Comparison of ENCODE assay signal across 19 mouse cellular contexts in genomic region chr13:12103017-12103416, GRCm38 (mm10). TPM values are rescaled to one million over a fixed set of nuclear protein-coding genes. Genes with fewer than 3 reads are reported as not detected.
DNase-seq lines count a peak whose midpoint lies in the region; ATAC-seq and TF ChIP-seq lines count a peak whose summit lies in the region.
"Had no signal": no experiment of that assay in that cellular context is flagged by ENCODE, and none has a peak within 500 bp of the region (broad histone marks: within the 10 kb centered on the region; RNA-seq: fewer than 3 reads in every experiment).

No protein-coding gene starts in this region.

- no peak for TF ChIP-seq CTCF in cerebellum, adult 2 months (IDR thresholded peaks at IDR 0.05; ENCODE audit: borderline replicate concordance, insufficient read depth, low read depth, low read length)

- peak overlapping the region; percentile 91 for H3K4me3 ChIP-seq in heart, embryonic 10.5 days
- H3K4me3 ChIP-seq in hindbrain, embryonic 14.5 days (replicated peaks; ENCODE audit: low read length): no peak overlapping the region
- no peak overlapping the region for H3K4me3 ChIP-seq in hindbrain, embryonic 11.5 days (ENCODE audit: low read depth, low read length)
- peak overlapping the region; percentile 31 for H3K4me3 ChIP-seq in cerebellum, adult 2 months (replicated peaks; ENCODE audit: insufficient read depth, low read depth, low read length)
- no peak overlapping the region for H3K4me3 ChIP-seq in forebrain, embryonic 11.5 days (ENCODE audit: low read depth, low read length)
- H3K4me3 ChIP-seq: embryonic facial prominence, embryonic 12.5 days; limb, embryonic 12.5 days; megakaryocyte, embryonic 14.5 days had no signal

- peaks cover 23% of the 10 kb centered on the region for H3K27me3 ChIP-seq in heart, embryonic 10.5 days (ENCODE audit: insufficient read depth, poor library complexity, severe bottlenecking)
- peaks cover 22% of the 10 kb centered on the region; the same call in 1 of the 2 replicates for H3K27me3 ChIP-seq in hindbrain, embryonic 14.5 days (ENCODE audit: control insufficient read depth, insufficient read depth, low read length)
- peaks cover 24% of the 10 kb centered on the region for H3K27me3 ChIP-seq in hindbrain, embryonic 11.5 days (ENCODE audit: control insufficient read depth, insufficient read depth, low read length)
- H3K27me3 ChIP-seq in cerebellum, adult 2 months (ENCODE audit: control insufficient read depth, insufficient read depth, low read length): no peaks in the 10 kb centered on the region
- H3K27me3 ChIP-seq in forebrain, embryonic 11.5 days (ENCODE audit: control insufficient read depth, insufficient read depth, low read length): peaks cover 24% of the 10 kb centered on the region

- peaks cover 54% of the 10 kb centered on the region for H3K4me1 ChIP-seq in heart, embryonic 10.5 days
- peaks cover 5% of the 10 kb centered on the region; the same call in 1 of the 2 replicates for H3K4me1 ChIP-seq in hindbrain, embryonic 14.5 days (replicated peaks; ENCODE audit: control insufficient read depth, insufficient read depth, low read length)
- H3K4me1 ChIP-seq in hindbrain, embryonic 11.5 days (replicated peaks; ENCODE audit: control insufficient read depth, insufficient read depth, low read length): no peaks in the 10 kb centered on the region
- peaks cover 14% of the 10 kb centered on the region for H3K4me1 ChIP-seq in cerebellum, adult 2 months (ENCODE audit: control insufficient read depth, insufficient read depth, low read length)
- H3K4me1 ChIP-seq in forebrain, embryonic 11.5 days (replicated peaks; ENCODE audit: control insufficient read depth, insufficient read depth, low read length): peaks cover 6% of the 10 kb centered on the region; the same call in 1 of the 2 replicates

- WGBS in heart, embryonic 10.5 days: 54% methylated on average over 3 of the region's 3 CpGs
- WGBS in hindbrain, embryonic 14.5 days: 44% methylated on average over 3 of the region's 3 CpGs
- 51% methylated on average over 3 of the region's 3 CpGs for WGBS in hindbrain, embryonic 11.5 days
- 13% methylated on average over 3 of the region's 3 CpGs for WGBS in cerebellum, adult 2 months
- WGBS in forebrain, embryonic 11.5 days: 66% methylated on average over 3 of the region's 3 CpGs

- no peaks in the 10 kb centered on the region for H3K36me3 ChIP-seq in heart, embryonic 10.5 days
- no peaks in the 10 kb centered on the region for H3K36me3 ChIP-seq in hindbrain, embryonic 14.5 days (replicated peaks; ENCODE audit: control insufficient read depth, insufficient read depth)
- H3K36me3 ChIP-seq in hindbrain, embryonic 11.5 days (ENCODE audit: control insufficient read depth, insufficient read depth, low read length): no peaks in the 10 kb centered on the region
- no peaks in the 10 kb centered on the region for H3K36me3 ChIP-seq in forebrain, embryonic 11.5 days (ENCODE audit: control insufficient read depth, insufficient read depth, low read length)
- H3K36me3 ChIP-seq: embryonic facial prominence, embryonic 12.5 days; limb, embryonic 12.5 days had no signal

- H3K27ac ChIP-seq in heart, embryonic 10.5 days: peak overlapping the region; percentile 96
- no peak overlapping the region for H3K27ac ChIP-seq in hindbrain, embryonic 14.5 days
- H3K27ac ChIP-seq in hindbrain, embryonic 11.5 days (ENCODE audit: low read depth, low read length): no peak overlapping the region
- no peak overlapping the region for H3K27ac ChIP-seq in cerebellum, adult 2 months (ENCODE audit: insufficient read depth, low read length)
- H3K27ac ChIP-seq in forebrain, embryonic 11.5 days (ENCODE audit: low read depth, low read length): no peak overlapping the region
- H3K27ac ChIP-seq: embryonic facial prominence, embryonic 12.5 days; limb, embryonic 12.5 days; liver, embryonic 14.5 days had no signal

- H3K9ac ChIP-seq in hindbrain, embryonic 14.5 days: no peak overlapping the region
- no peak overlapping the region for H3K9ac ChIP-seq in hindbrain, embryonic 11.5 days (ENCODE audit: low read depth, low read length)
- no peak overlapping the region for H3K9ac ChIP-seq in forebrain, embryonic 11.5 days (ENCODE audit: low read length)
- H3K9ac ChIP-seq: embryonic facial prominence, embryonic 12.5 days; limb, embryonic 12.5 days; liver, embryonic 14.5 days had no signal

- H3K4me2 ChIP-seq in hindbrain, embryonic 14.5 days (replicated peaks): peak overlapping the region; percentile 90
- no peak overlapping the region for H3K4me2 ChIP-seq in hindbrain, embryonic 11.5 days (replicated peaks; ENCODE audit: low read depth, low read length)
- H3K4me2 ChIP-seq in forebrain, embryonic 11.5 days (ENCODE audit: low read depth, low read length, severe bottlenecking): no peak overlapping the region
- H3K4me2 ChIP-seq: embryonic facial prominence, embryonic 12.5 days; limb, embryonic 12.5 days had no signal

- no peak for ATAC-seq in hindbrain, embryonic 14.5 days (ENCODE audit: low FRiP score)
- no peak for ATAC-seq in hindbrain, embryonic 11.5 days (ENCODE audit: low FRiP score)
- ATAC-seq in forebrain, embryonic 11.5 days (replicated peaks; ENCODE audit: low FRiP score): no peak
- ATAC-seq: inflammation-experienced regulatory T-cells, adult 6 months; lung, postnatal 0 days; Patski had no signal

- no peaks in the 10 kb centered on the region for H3K9me3 ChIP-seq in heart, embryonic 10.5 days
- no peaks in the 10 kb centered on the region for H3K9me3 ChIP-seq in hindbrain, embryonic 14.5 days (ENCODE audit: control insufficient read depth, low read length)
- no peaks in the 10 kb centered on the region for H3K9me3 ChIP-seq in hindbrain, embryonic 11.5 days (ENCODE audit: control insufficient read depth, low read length)
- H3K9me3 ChIP-seq in forebrain, embryonic 11.5 days (ENCODE audit: control insufficient read depth, low read length): no peaks in the 10 kb centered on the region
- H3K9me3 ChIP-seq: embryonic facial prominence, embryonic 12.5 days; limb, embryonic 12.5 days; megakaryocyte, embryonic 14.5 days had no signal

- no peak for DNase-seq in heart, embryonic 10.5 days (ENCODE audit: low spot score)
- DNase-seq in heart, adult 18-20 months: no peak
- no peak for DNase-seq in hindbrain, embryonic 14.5 days (ENCODE audit: low spot score)
- no peak for DNase-seq in hindbrain, embryonic 11.5 days (ENCODE audit: low spot score)
- DNase-seq in cerebellum, adult 2 months: peak; percentile 54 to 76
- peak; percentile 38 to 49 for DNase-seq in cerebellum, postnatal 36 days
- DNase-seq in forebrain, embryonic 11.5 days (ENCODE audit: low spot score): no peak
- DNase-seq in frontal cortex, postnatal 14 days (ENCODE audit: low spot score in 2 of 2): no peak
- DNase-seq: B cell, adult 2 months; gastrocnemius, postnatal 10 days; right cerebral cortex, postnatal 25 days; thymus, postnatal 4 days had no signal

- no peak for TF ChIP-seq POLR2A in cerebellum, adult 2 months (IDR thresholded peaks at IDR 0.05; ENCODE audit: borderline replicate concordance, insufficient read depth, low read length)

RNA-seq across cellular contexts. Expression of gene Ryr2, which starts 3.7 kb away (rescaled TPM):
- 22.0 and 31.5 TPM in 2 replicates for polyA plus RNA-seq in heart, embryonic 10.5 days (2016; fragmentation: Nextera tagmentation; extraction: Ambion mirVana)
- total RNA-seq in heart, adult 18-20 months (2021): 1,000 to 10,000 TPM in 1 of 2 experiments, 100 to 1,000 TPM in 1; 887 to 1,008 TPM
- polyA plus RNA-seq in hindbrain, embryonic 14.5 days (2014; fragmentation: Nextera tagmentation; extraction: Ambion mirVana): 6.9 and 8.4 TPM in 2 replicates
- polyA plus RNA-seq in hindbrain, embryonic 11.5 days (2014; fragmentation: Nextera tagmentation; extraction: Ambion mirVana): 0.39 and 1.5 TPM in 2 replicates
- polyA plus RNA-seq in cerebellum, adult 2 months (2012; rRNA removed): 59.8 and 65.4 TPM in 2 replicates
- 0.48 and 0.51 TPM in 2 replicates for polyA plus RNA-seq in forebrain, embryonic 11.5 days (2014; fragmentation: Nextera tagmentation; extraction: Ambion mirVana)
- polyA plus RNA-seq: inflammation-experienced regulatory T-cells, adult 6 months; Patski had no signal

Comparison
In these comparisons a context has a peak if more than half of its experiments do, and no peak if none do; other contexts are left out.
1. DNase-seq: peak in cerebellum, adult 2 months (2 of 2) and cerebellum, postnatal 36 days (2 of 2); none in heart, embryonic 10.5 days (single experiment), heart, adult 18-20 months (0 of 2), hindbrain, embryonic 14.5 days (single experiment), hindbrain, embryonic 11.5 days (single experiment), forebrain, embryonic 11.5 days (single experiment) and frontal cortex, postnatal 14 days (0 of 2).
2. H3K4me3 ChIP-seq: peak in heart, embryonic 10.5 days (single experiment) and cerebellum, adult 2 months (single experiment); none in hindbrain, embryonic 14.5 days (single experiment), hindbrain, embryonic 11.5 days (single experiment) and forebrain, embryonic 11.5 days (single experiment).